Mouse (Mus musculus): Measurements from ENCODE around the gene Babam2. TPM values are rescaled to one million over a fixed set of nuclear protein-coding genes. Genes with fewer than 3 reads are reported as not detected.
"Not testable (repeated sequence)": the region's sequence is repeated elsewhere in the genome, so short reads cannot be mapped to it uniquely, and the experiment has no call there.

Babam2 gene
- total RNA-seq, 2 experiments from 2014 or later: 38.1 to 39.1 TPM

- intact Hi-C loops (cut with DNase I): no loop called here
- no peak for DNase-seq
These were observed 129.8 kb downstream of the Babam2 start for GRCm38 (mm10) chr5:31827304-31827703.

- no peak for DNase-seq
- intact Hi-C loops (cut with DNase I): no loop called here
These were observed 130.4 kb downstream of the Babam2 start for GRCm38 (mm10) chr5:31827896-31828295.

GRCm38 (mm10) chr5:31828747-31829146 is 131.3 kb downstream of the Babam2 start:
- intact Hi-C loops (cut with DNase I): no loop called here

GRCm38 (mm10) chr5:31829588-31829987 is 132.1 kb downstream of the Babam2 start:
- intact Hi-C loops (cut with DNase I): no loop called here
- no peak for DNase-seq

More at GRCm38 (mm10) chr5:31828747-31829146, 131.3 kb downstream of the Babam2 start:
- no peak for DNase-seq

GRCm38 (mm10) chr5:31831587-31831986 is 134.1 kb downstream of the Babam2 start:
- intact Hi-C loops (cut with DNase I): no loop called here
- DNase-seq: no peak

- intact Hi-C loops (cut with DNase I): no loop called here
- no peak for DNase-seq
These were observed 138.2 kb downstream of the Babam2 start for GRCm38 (mm10) chr5:31835691-31836090.

GRCm38 (mm10) chr5:31839973-31840372 is 142.5 kb downstream of the Babam2 start:
- intact Hi-C loops (cut with DNase I): no loop called here
- no peak for DNase-seq

- intact Hi-C loops (cut with DNase I): no loop called here
- no peak for DNase-seq
These were observed 142.9 kb downstream of the Babam2 start for GRCm38 (mm10) chr5:31840406-31840805.

GRCm38 (mm10) chr5:31844856-31845255 is 147.4 kb downstream of the Babam2 start:
- intact Hi-C loops (cut with DNase I): no loop called here
- no peak for DNase-seq

- DNase-seq: no peak
- intact Hi-C loops (cut with DNase I): no loop called here
These were observed 149.5 kb downstream of the Babam2 start for GRCm38 (mm10) chr5:31846971-31847370.

GRCm38 (mm10) chr5:31848995-31849394 is 151.5 kb downstream of the Babam2 start:
- intact Hi-C loops (cut with DNase I): no loop called here
- no peak for DNase-seq

GRCm38 (mm10) chr5:31852786-31853185 is 155.3 kb downstream of the Babam2 start:
- DNase-seq: no peak
- intact Hi-C loops (cut with DNase I): no loop called here

- DNase-seq: no peak
- intact Hi-C loops (cut with DNase I): no loop called here
These were observed 156.3 kb downstream of the Babam2 start for GRCm38 (mm10) chr5:31853831-31854230.

GRCm38 (mm10) chr5:31858877-31859276 is 161.4 kb downstream of the Babam2 start:
- DNase-seq; intact Hi-C loops (cut with DNase I): not testable (repeated sequence)

GRCm38 (mm10) chr5:31860426-31860825 is 162.9 kb downstream of the Babam2 start:
- no peak for DNase-seq
- intact Hi-C loops (cut with DNase I): no loop called here

- DNase-seq: no peak
- intact Hi-C loops (cut with DNase I): no loop called here
These were observed 163.5 kb downstream of the Babam2 start for GRCm38 (mm10) chr5:31860831-31861624.

- no peak for DNase-seq
- intact Hi-C loops (cut with DNase I): no loop called here
These were observed 165.4 kb downstream of the Babam2 start for GRCm38 (mm10) chr5:31862753-31863468.

GRCm38 (mm10) chr5:31864095-31864494 is 166.6 kb downstream of the Babam2 start:
- intact Hi-C loops (cut with DNase I): no loop called here
- no peak for DNase-seq

GRCm38 (mm10) chr5:31866071-31866470 is 168.6 kb downstream of the Babam2 start:
- intact Hi-C loops (cut with DNase I): no loop called here
- DNase-seq: no peak

- no peak for DNase-seq
- intact Hi-C loops (cut with DNase I): no loop called here
These were observed 173.5 kb downstream of the Babam2 start for GRCm38 (mm10) chr5:31870856-31871520.

- intact Hi-C loops (cut with DNase I): no loop called here
- no peak for DNase-seq
These were observed 175.8 kb downstream of the Babam2 start for GRCm38 (mm10) chr5:31873328-31873727.

Measured in left cerebral cortex, postnatal 4 days (tissue).